ENCODE assay signal across 22 mouse cellular contexts in genomic region chr13:71108175-71108574, GRCm38 (mm10).
DNase-seq lines count a peak whose midpoint lies in the region; ATAC-seq and TF ChIP-seq lines count a peak whose summit lies in the region.
"Had no signal": no experiment of that assay in that cellular context is flagged by ENCODE, and none has a peak within 500 bp of the region (broad histone marks: within the 10 kb centered on the region; RNA-seq: fewer than 3 reads in every experiment).

No protein-coding gene starts in this region.

- H3K27me3 ChIP-seq in heart, embryonic 16.5 days (ENCODE audit: control insufficient read depth, insufficient read depth, low read length) = no peaks in the 10 kb centered on the region
- H3K27me3 ChIP-seq in heart, adult 2 months (ENCODE audit: control insufficient read depth, insufficient read depth, low read length) = no peaks in the 10 kb centered on the region
- no peaks in the 10 kb centered on the region; the same call in 1 of the 2 replicates for H3K27me3 ChIP-seq in lung, embryonic 16.5 days (ENCODE audit: control insufficient read depth, insufficient read depth, low read depth, low read length)
- peaks cover 17% of the 10 kb centered on the region for H3K27me3 ChIP-seq in neural tube, embryonic 15.5 days (replicated peaks)
- H3K27me3 ChIP-seq: CH12.LX; megakaryocyte, embryonic 14.5 days had no signal

- WGBS in heart, embryonic 16.5 days = 59% methylated on average over 8 of the region's 8 CpGs
- WGBS in heart, adult 2 months = 68% methylated on average over 8 of the region's 8 CpGs
- 61% methylated on average over 8 of the region's 8 CpGs for WGBS in lung, embryonic 16.5 days
- 67% methylated on average over 8 of the region's 8 CpGs for WGBS in lung, adult 2 months
- WGBS in neural tube, embryonic 15.5 days = 84% methylated on average over 8 of the region's 8 CpGs

- peaks cover 4% of the 10 kb centered on the region; the same call in 1 of the 2 replicates for H3K4me1 ChIP-seq in heart, embryonic 16.5 days (ENCODE audit: control insufficient read depth, insufficient read depth, low read length)
- no peaks in the 10 kb centered on the region for H3K4me1 ChIP-seq in heart, adult 2 months (ENCODE audit: control insufficient read depth, insufficient read depth, low read length)
- H3K4me1 ChIP-seq in lung, embryonic 16.5 days (replicated peaks; ENCODE audit: control insufficient read depth, insufficient read depth, low read length) = no peaks in the 10 kb centered on the region; the same call in 1 of the 2 replicates
- no peaks in the 10 kb centered on the region for H3K4me1 ChIP-seq in lung, adult 2 months (ENCODE audit: control insufficient read depth, insufficient read depth, low read length)
- peaks cover 13% of the 10 kb centered on the region for H3K4me1 ChIP-seq in neural tube, embryonic 15.5 days
- H3K4me1 ChIP-seq: megakaryocyte, embryonic 14.5 days had no signal

- DNase-seq in heart, adult 2 months = no peak
- DNase-seq in lung, adult 2 months = no peak
- DNase-seq in kidney, postnatal 10 days = peak; percentile 57
- peak; percentile 17 for DNase-seq in lung, postnatal 25 days (ENCODE audit: low spot score)
- DNase-seq in heart, postnatal 14 days = no peak
- DNase-seq: cerebellum, adult 2 months; gastrocnemius, postnatal 14 days; midbrain, embryonic 14.5 days; right cerebral cortex, postnatal 14 days; spleen, adult 18-20 months; thymus, adult 18-20 months; thymus, postnatal 4 days had no signal

- no peak for TF ChIP-seq CTCF in heart, adult 2 months (IDR thresholded peaks at IDR 0.05)
- no peak for TF ChIP-seq CTCF in lung, adult 2 months (IDR thresholded peaks at IDR 0.05; ENCODE audit: insufficient read depth, low read length)

- H3K9me3 ChIP-seq in heart, embryonic 16.5 days (replicated peaks; ENCODE audit: control insufficient read depth, low read length) = no peaks in the 10 kb centered on the region
- no peaks in the 10 kb centered on the region for H3K9me3 ChIP-seq in lung, embryonic 16.5 days (ENCODE audit: control insufficient read depth, low read length)
- H3K9me3 ChIP-seq in neural tube, embryonic 15.5 days (replicated peaks) = no peaks in the 10 kb centered on the region
- H3K9me3 ChIP-seq: neural tube, embryonic 13.5 days had no signal

- no peak for TF ChIP-seq POLR2A in heart, adult 2 months (IDR thresholded peaks at IDR 0.05; ENCODE audit: insufficient read depth, low read depth, low read length)
- TF ChIP-seq POLR2A in lung, adult 2 months (IDR thresholded peaks at IDR 0.05; ENCODE audit: borderline replicate concordance, extremely low read depth, low read depth, low read length) = no peak

- no peak for TF ChIP-seq EP300 in heart, adult 2 months (IDR thresholded peaks at IDR 0.05; ENCODE audit: insufficient read depth, low read depth, low read length)

- H3K27ac ChIP-seq in heart, embryonic 16.5 days (ENCODE audit: low read length) = no peak overlapping the region
- H3K27ac ChIP-seq in heart, adult 2 months = no peak overlapping the region
- H3K27ac ChIP-seq in lung, embryonic 16.5 days (ENCODE audit: low read length) = no peak overlapping the region
- H3K27ac ChIP-seq in neural tube, embryonic 15.5 days (replicated peaks) = no peak overlapping the region
- H3K27ac ChIP-seq: hindbrain, embryonic 14.5 days; neural tube, embryonic 13.5 days had no signal

- no peak overlapping the region for H3K4me2 ChIP-seq in heart, embryonic 16.5 days (ENCODE audit: low read depth, low read length)
- H3K4me2 ChIP-seq in lung, embryonic 16.5 days (ENCODE audit: low read depth, low read length) = no peak overlapping the region
- H3K4me2 ChIP-seq in neural tube, embryonic 15.5 days = no peak overlapping the region
- H3K4me2 ChIP-seq: hindbrain, embryonic 14.5 days; liver, embryonic 11.5 days; neural tube, embryonic 13.5 days had no signal

- H3K4me3 ChIP-seq in heart, embryonic 16.5 days (ENCODE audit: low read length) = no peak overlapping the region
- H3K4me3 ChIP-seq in heart, adult 2 months = no peak overlapping the region
- no peak overlapping the region for H3K4me3 ChIP-seq in lung, embryonic 16.5 days (ENCODE audit: low read length)
- H3K4me3 ChIP-seq in lung, adult 2 months (replicated peaks; ENCODE audit: extremely low read depth, low read depth, low read length) = no peak overlapping the region
- H3K4me3 ChIP-seq in neural tube, embryonic 15.5 days (replicated peaks) = no peak overlapping the region
- H3K4me3 ChIP-seq: erythroblast, embryonic 14.5 days; megakaryocyte, embryonic 14.5 days; neural tube, embryonic 13.5 days had no signal

- H3K36me3 ChIP-seq in heart, embryonic 16.5 days (ENCODE audit: control insufficient read depth, insufficient read depth) = no peaks in the 10 kb centered on the region
- H3K36me3 ChIP-seq in heart, adult 2 months (ENCODE audit: control insufficient read depth, insufficient read depth, low read length) = no peaks in the 10 kb centered on the region
- H3K36me3 ChIP-seq in lung, embryonic 16.5 days (ENCODE audit: control insufficient read depth, insufficient read depth, low read length) = no peaks in the 10 kb centered on the region
- H3K36me3 ChIP-seq in neural tube, embryonic 15.5 days = no peaks in the 10 kb centered on the region
- H3K36me3 ChIP-seq: neural tube, embryonic 13.5 days had no signal

- intact Hi-C loops in heart, adult 2 months (cut with DNase I) = loop anchor here (10.0 kb wide), 1 partner anchor 1467 kb away; no protein-coding TSS in a partner anchor
- intact Hi-C loops in heart, postnatal 14 days (cut with DNase I) = loop anchor here (5.0 to 10.0 kb wide), 2 partner anchors 1527 to 1924 kb away; no protein-coding TSS in a partner anchor

- ATAC-seq in heart, embryonic 16.5 days (replicated peaks; ENCODE audit: extremely low read depth, insufficient read depth, low FRiP score) = 0 out of 2 replicates have a peak, but pooled peaks have one; percentile 28
- peak; percentile 41; the same call in 1 of the 2 replicates for ATAC-seq in lung, embryonic 16.5 days (ENCODE audit: low read depth)
- ATAC-seq in neural tube, embryonic 15.5 days (ENCODE audit: low FRiP score) = no peak
- ATAC-seq: forebrain, embryonic 14.5 days had no signal

- no peak overlapping the region for H3K9ac ChIP-seq in heart, embryonic 16.5 days (ENCODE audit: low read length)
- no peak overlapping the region for H3K9ac ChIP-seq in heart, adult 2 months (ENCODE audit: low read depth, low read length)
- no peak overlapping the region for H3K9ac ChIP-seq in lung, embryonic 16.5 days (ENCODE audit: low read length)
- no peak overlapping the region for H3K9ac ChIP-seq in neural tube, embryonic 15.5 days (replicated peaks)
- H3K9ac ChIP-seq: hindbrain, embryonic 14.5 days; neural tube, embryonic 13.5 days had no signal

- no peaks in the 10 kb centered on the region for H3K79me2 ChIP-seq in heart, adult 2 months (replicated peaks; ENCODE audit: control insufficient read depth, insufficient read depth, low read length)

Comparison
In these comparisons a context has a peak if more than half of its experiments do, and no peak if none do; other contexts are left out.
1. DNase-seq: peak in kidney, postnatal 10 days (single experiment) and lung, postnatal 25 days (single experiment); none in heart, adult 2 months (0 of 2), lung, adult 2 months (single experiment) and heart, postnatal 14 days (0 of 2).